Mouse (Mus musculus) small intestine, adult 2 months (tissue): ENCODE data around the gene Cep41. TPM values are rescaled to one million over a fixed set of nuclear protein-coding genes. Genes with fewer than 3 reads are reported as not detected.

ENCODE experiments used
- H3K27ac ChIP-seq: fragments of 200-500 bp; 2 replicates; pipeline ENCODE4 v1.5.1; 2012; ENCODE audit warnings: low read depth, low read length, control low read depth, inconsistent platforms; ENCODE audit not compliant: insufficient read depth
- H3K27me3 ChIP-seq: fragments of 200-500 bp; 2 replicates; pipeline ENCODE4 v1.6.1; 2012; ENCODE audit warnings: mild to moderate bottlenecking, moderate library complexity, low read length, inconsistent platforms; ENCODE audit not compliant: control insufficient read depth, insufficient read depth
- H3K36me3 ChIP-seq: fragments of 200-500 bp; 2 replicates; pipeline ENCODE4 v1.6.1; 2012; ENCODE audit warnings: mild to moderate bottlenecking, low read length, control low read depth, inconsistent platforms; ENCODE audit not compliant: control insufficient read depth, insufficient read depth
- H3K4me1 ChIP-seq: fragments of 200-500 bp; 2 replicates; pipeline ENCODE4 v1.6.1; 2012; ENCODE audit warnings: low read length, inconsistent platforms, mixed read lengths; ENCODE audit not compliant: control insufficient read depth, insufficient read depth, insufficient read length
- H3K4me3 ChIP-seq: fragments of 200-500 bp; 2 replicates; pipeline ENCODE4 v1.5.1; 2012; ENCODE audit warnings: low read depth, mild to moderate bottlenecking, control low read depth, inconsistent platforms, low read length, moderate library complexity
- CTCF ChIP-seq: fragments of 200-500 bp; IDR thresholded peaks from 2 replicates; pipeline ENCODE4 v1.5.1; 2012; ENCODE audit warnings: low read depth, mild to moderate bottlenecking, control low read depth, inconsistent platforms, low read length, moderate library complexity, mixed read lengths; ENCODE audit not compliant: insufficient replicate concordance, insufficient read length; ENCODE audit errors: extremely low read depth
- POLR2A ChIP-seq: fragments of 200-500 bp; IDR thresholded peaks from 2 replicates; pipeline ENCODE4 v1.6.1; 2012; ENCODE audit warnings: low read depth, mild to moderate bottlenecking, control low read depth, inconsistent platforms, low read length, moderate library complexity
- WGBS: fragments of 180-500 bp; shearing (Covaris S2); methylation state at CpG from one replicate; pipeline ENCODE4 v1.1.7; 2018; 5-methylcytosine and 5-hydroxymethylcytosine counted together
- polyA plus RNA-seq: library from polyadenylated mRNA; depleted of rRNA; stranded (reverse); fragments of >200 nt; gene quantifications from 2 replicates; pipeline ENCODE4 v1.2.3, GENCODE M21; 2012; rRNA removed

Gene Cep41
- polyA plus RNA-seq = 0.99 and 1.9 TPM in 2 replicates

DNA sequence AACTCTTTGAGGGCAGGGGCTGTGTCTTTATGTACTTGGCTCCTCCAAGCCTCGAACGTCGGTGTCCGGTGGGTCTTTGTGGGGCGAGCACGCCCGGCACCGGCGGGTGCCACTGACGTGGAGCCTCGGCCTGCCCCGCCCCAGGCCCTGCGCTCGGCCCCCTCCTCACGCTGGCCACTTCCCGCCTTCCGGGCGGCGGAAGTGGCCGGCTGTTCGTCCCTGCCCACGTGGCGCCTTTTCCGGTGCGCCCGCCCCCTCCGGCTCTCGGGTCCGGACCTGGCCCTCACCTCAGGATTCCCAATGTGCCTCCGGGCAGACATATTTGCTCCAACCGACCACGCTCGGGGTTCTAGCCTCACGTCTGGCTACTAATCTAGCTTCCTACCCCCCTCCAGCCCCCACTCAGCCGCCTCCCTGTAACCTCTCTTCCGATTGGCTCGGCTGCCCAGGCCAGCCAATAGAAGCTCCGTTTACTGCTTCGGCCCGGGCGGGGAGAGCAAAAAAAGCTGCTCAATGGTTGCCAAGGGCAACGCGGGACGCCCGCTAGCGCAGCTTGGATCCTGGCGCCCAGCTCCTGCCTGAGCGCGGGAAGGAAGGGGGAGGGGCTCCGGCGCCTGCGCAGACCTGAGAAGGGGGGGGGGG lies at the start of gene Cep41:
Gene Cep41 (minus strand): TSS at position 400 of the 642 bp plus-strand sequence.
- WGBS = under 1% methylated on average over 52 of the region's 52 CpGs
- Histone ChIP-seq H3K4me3 (peak within 1 kb of the TSS; percentile 99), H3K4me1 (peaks cover 3% of the 10 kb centered on the region; the same call in 1 of the 2 replicates), H3K27me3 (no peaks in the 10 kb centered on the region), H3K27ac (peak within 1 kb of the TSS; percentile 32; the same call in 1 of the 2 replicates), H3K36me3 (no peaks in the 10 kb centered on the region)
- TF ChIP-seq CTCF = no peak
- no peak for TF ChIP-seq POLR2A

DNA sequence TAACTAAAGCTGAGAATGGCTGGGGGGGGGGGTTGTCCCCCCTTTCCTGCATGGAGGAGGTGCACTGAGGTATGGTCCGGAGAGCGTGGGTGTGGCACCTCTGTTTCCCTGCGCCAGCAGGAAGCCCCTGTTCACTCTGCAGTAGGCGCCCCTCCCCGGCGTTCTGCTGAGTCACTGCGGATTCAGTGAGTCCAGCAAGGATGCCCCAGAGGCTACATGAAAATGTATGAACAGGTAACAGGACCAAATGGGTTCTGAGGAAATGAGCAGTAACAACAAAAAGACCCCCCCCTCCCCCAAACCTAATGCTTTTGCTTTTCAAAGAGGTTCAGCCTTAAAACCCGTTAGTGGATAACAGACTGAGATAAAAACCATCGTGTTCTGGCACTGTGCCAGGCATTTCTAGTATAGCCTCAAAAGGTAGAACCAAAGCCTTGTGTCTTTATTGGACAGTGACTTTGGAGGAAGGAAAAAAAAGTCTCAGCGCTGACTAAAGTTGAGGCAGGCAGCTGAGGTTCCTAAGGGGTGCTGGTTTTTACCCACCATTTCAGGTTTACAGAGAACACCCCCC lies 45.7 kb upstream of the Cep41 start:
- Histone ChIP-seq H3K27me3 (peaks cover 29% of the 10 kb centered on the region), H3K36me3 (peaks cover 6% of the 10 kb centered on the region; the same call in 1 of the 2 replicates), H3K4me3 (no peak overlapping the region), H3K4me1 (no peaks in the 10 kb centered on the region; the same call in 1 of the 2 replicates), H3K27ac (no peak overlapping the region)
- 44% methylated on average over 10 of the region's 10 CpGs for WGBS
- TF ChIP-seq POLR2A (no peak), CTCF (no peak)

DNA sequence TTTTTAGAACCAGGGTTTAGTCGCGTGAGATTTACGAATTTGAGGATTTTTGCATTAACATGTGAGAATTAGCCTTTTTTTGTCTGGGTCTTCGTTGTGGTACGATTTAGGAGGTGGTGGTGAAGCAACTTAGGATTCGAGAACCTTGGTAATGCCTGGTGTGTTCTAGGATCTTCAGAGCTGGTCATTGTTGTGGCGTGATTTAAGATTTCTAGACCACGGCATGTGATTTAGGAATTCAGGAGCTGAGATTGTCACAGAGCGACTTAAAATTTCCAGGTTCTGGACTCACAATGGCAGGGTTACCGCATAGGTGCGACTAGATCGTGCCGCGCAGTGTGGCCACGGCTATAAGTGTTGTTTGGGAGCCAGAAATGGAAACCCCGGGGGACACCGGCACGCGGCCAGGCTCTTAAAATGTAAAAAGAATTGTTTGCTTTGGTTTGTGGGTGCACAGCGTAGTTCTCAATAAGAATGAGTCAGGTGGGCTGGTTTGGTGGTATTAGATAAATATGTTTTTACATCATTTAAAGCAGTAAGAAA lies 45.0 kb upstream of the Cep41 start:
- Histone ChIP-seq H3K27ac (no peak overlapping the region), H3K27me3 (peaks cover 29% of the 10 kb centered on the region), H3K4me1 (no peaks in the 10 kb centered on the region; the same call in 1 of the 2 replicates), H3K4me3 (peak overlapping the region; percentile 53), H3K36me3 (0 out of 2 replicates have a peak, but pooled peaks cover 3% of the 10 kb centered on the region)
- TF ChIP-seq CTCF (no peak), POLR2A (no peak)
- 48% methylated on average over 20 of the region's 20 CpGs for WGBS

DNA sequence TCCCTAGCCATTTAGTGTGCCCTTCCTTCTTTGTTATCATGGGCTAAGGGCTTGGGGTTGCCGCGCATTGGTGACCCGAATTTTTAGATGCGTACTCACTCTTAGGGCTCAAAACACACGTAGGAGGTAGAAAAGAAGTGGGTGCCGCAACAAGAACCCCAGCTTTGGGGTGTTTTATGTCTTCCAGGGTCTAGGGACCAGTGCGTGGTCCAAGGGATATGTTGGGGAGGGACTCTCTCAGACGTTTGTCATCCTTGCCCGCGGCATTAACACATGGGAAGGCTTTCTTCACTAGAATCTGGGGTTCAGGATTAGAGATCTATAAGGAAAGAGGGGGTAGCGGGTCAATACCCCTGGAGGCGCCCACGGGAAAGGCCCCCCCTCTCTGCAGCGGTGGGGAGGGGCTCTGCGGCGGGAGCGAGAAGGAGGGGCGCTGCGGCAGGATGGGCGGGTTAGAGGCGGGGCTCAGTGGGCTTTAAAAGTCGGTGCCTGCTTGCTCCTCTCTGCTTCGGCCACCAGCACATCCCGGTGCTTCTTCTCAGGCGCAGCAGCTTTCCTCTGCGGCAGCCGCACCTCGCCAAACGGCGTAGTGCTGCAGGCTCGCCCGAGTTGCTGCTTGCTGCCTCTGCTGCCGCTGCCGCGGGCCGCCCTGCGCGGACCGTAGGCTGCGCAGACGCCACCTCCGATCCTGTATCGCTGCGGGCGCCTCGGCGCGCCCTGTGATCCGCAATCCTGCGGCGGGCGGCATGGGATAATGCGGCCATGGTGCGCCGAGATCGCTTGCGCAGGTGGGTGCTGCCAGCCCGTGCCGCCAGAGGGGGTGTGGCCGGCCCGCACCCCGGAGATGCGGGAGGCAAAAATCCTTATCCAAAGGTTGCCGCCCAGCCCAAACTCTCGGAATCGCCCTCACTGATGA lies 44.3 kb upstream of the Cep41 start:
- no peak overlapping the region for H3K27ac ChIP-seq
- 54% methylated on average over 66 of the region's 66 CpGs for WGBS
- H3K36me3 ChIP-seq = no peaks in the 10 kb centered on the region
- peak overlapping the region; percentile 53 for H3K4me3 ChIP-seq
- no peaks in the 10 kb centered on the region; the same call in 1 of the 2 replicates for H3K4me1 ChIP-seq
- H3K27me3 ChIP-seq = peaks cover 29% of the 10 kb centered on the region
- TF ChIP-seq CTCF = no peak
- TF ChIP-seq POLR2A = peak; percentile 48

DNA sequence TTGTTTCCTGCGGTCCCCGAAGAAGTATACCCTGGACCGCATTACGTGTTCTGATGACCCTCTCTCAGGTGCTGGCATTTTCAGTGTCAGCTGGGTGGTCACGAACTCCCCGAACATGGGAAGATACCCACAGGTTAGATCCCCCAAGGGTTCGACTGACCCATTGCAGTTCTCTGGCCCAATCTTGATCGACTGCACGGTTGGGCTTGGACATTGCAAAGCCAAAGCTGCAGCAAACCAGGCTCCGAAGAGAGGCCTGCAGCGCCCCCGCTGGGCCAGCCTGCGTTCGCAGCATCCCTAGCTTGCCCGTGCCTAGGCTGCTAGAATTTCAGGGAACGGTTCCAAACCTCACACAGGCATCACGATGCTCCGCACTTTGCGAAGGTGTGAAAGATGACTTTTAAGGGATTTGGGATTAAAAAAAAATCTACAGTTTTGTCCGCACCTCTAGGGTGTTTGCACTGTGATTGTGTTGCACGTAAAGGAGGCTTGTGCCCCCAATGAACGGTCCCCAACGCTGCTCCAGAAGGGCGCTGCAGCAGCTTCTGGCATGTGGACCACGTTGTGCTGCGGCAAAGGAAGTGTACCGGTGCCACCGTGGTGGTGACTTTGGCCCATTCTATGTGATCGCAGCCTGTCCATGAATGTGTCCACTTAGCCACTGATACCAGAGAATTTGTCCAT lies 43.5 kb upstream of the Cep41 start:
- TF ChIP-seq POLR2A (no peak), CTCF (0 out of 2 replicates have a peak, but pooled peaks have one; percentile 18)
- Histone ChIP-seq H3K27ac (no peak overlapping the region), H3K4me1 (no peaks in the 10 kb centered on the region; the same call in 1 of the 2 replicates), H3K27me3 (peaks cover 29% of the 10 kb centered on the region), H3K36me3 (no peaks in the 10 kb centered on the region), H3K4me3 (peak overlapping the region; percentile 53; the same call in 1 of the 2 replicates)
- WGBS = 43% methylated on average over 29 of the region's 29 CpGs

DNA sequence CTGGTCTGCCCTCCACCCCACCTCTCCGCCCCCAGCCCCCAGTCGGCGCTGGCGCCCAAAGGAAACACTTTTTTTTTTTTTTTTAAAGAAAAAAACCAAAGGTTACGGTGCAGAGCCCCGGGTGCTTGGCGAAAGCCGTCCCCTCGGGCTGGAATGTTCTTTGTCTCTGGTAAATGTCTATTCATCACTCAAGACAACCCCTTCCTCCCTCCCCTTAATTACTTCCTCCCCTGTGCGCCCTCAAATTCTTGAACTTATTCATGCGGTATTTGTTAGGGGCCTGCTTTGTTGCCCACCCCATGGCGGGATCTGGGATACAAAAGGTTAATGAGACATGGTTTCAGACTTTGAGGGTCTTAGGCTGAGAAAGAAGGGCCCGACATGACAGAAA lies 42.8 kb upstream of the Cep41 start:
- Histone ChIP-seq H3K27me3 (peaks cover 29% of the 10 kb centered on the region), H3K27ac (no peak overlapping the region), H3K36me3 (no peaks in the 10 kb centered on the region), H3K4me3 (no peak overlapping the region), H3K4me1 (no peaks in the 10 kb centered on the region; the same call in 1 of the 2 replicates)
- 52% methylated on average over 13 of the region's 13 CpGs for WGBS
- TF ChIP-seq POLR2A (no peak), CTCF (no peak)
